Mouse (Mus musculus): ENCODE data around the gene Zfyve1.

The Zfyve1 gene

DNA sequence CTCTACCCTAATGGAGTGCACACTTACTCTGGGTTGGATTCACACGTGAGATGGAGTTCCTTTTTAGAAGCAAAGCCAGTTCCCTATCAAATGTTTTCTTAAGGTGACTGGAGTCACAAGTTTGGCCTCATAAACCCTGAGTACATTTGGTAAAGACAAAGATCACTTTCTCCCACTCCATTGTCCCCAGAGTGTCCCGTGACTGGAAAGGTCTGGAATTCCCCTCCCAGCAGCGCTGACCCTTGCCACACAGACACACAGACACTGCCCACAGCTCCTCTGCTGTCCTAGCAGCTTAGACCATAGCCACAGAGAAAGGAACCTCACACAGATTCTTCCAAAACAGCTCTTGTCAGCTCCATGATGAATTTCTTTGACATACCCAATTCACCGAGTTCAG lies 14.9 kb downstream of the Zfyve1 start:
- DNase-seq (ENCODE audit: extremely low spot score, low read depth, low spot score), result no peak

DNA sequence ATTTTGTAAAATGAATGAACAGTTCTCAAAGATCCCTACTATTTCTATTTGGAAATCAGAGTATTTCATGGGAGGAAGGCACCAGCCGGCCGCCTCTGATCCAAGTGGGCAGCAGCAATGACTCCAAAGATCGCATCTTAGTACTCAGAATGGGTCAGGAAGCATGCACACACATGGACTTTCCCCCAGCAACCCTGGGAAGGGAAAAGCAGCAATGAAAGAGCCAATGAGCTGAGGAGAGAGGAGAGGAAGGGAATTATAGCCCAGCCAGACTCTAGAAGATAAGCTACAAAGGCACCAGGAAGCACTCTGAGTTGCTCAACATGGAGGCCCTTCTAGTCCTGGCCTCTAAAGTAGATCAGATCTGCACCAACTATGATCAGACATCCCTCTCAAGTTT lies 16.7 kb downstream of the Zfyve1 start:
- DNase-seq (ENCODE audit: extremely low spot score, low read depth, low spot score), result no peak

DNA sequence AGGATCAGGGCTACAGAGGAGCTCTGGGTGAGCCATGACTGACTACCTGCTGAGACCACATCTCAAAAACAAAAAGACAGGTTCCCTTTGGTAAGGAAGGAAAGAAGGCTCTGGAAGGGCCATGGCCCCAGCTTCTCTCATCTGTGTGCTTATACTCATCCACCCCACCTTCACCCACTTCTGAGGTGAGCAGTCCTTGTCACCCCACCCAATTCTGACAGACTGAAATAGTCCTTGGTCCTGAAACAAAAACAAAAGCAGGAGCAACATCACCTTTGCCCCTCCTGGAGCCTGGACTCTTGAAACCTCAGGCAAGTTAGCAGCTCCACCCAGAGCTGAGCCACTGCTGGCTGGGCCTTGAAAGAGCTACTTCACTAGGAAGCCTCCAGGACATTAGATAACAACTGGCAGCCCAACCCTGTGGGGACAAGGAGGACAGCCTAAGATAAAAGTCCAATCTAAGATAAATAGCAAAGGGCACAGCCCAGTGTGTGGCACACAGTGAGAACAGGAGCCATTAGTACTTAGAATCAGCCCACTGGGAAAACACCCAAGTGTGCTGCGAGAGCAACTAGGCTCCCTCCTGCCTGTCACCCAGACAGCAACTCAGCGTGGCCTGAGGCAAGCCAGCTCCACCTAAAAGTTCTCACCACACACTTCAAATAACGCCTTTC lies 18.0 kb downstream of the Zfyve1 start:
- DNase-seq (ENCODE audit: extremely low spot score, low read depth, low spot score), result no peak

DNA sequence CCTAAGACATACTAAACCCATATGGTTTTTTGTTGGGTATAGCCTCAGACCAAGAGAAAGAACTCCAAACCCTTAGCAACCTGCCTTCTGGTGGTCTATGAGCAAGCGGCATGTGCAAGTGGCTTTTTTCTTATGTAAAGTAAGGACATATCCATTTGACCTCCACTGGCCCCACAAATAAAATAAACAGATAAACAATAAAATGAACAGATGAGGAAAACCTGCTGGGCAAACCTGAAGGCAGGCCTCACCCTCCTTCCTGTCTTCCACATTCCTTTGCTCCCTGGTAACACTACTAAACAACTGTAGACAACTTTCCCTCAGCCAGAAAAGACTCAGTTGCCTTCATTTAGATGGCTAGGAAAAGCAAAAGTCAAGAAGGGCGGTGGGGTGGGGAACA lies 18.7 kb downstream of the Zfyve1 start:
- DNase-seq (ENCODE audit: extremely low spot score, low read depth, low spot score), result no peak

DNA sequence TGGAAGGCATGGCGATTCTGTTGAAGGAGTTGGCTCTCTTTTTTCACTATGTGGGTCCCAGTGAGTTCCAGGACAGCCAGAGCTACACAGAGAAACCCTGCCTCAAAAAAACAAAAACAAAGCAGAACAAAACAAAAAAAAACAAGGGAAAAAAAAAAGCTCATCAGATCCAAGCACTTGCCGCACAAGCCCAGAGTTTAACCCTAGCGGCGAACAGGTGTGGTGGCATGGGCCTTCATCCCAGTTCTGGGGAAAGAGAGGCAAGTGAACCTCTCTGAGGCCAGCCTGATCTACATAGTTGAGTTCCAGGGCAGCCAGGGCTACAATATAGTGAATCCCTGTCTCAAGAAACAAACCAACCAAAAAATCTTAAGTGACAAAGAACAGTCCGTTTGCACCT lies 19.6 kb downstream of the Zfyve1 start:
- no peak for DNase-seq (ENCODE audit: extremely low spot score, low read depth, low spot score)

DNA sequence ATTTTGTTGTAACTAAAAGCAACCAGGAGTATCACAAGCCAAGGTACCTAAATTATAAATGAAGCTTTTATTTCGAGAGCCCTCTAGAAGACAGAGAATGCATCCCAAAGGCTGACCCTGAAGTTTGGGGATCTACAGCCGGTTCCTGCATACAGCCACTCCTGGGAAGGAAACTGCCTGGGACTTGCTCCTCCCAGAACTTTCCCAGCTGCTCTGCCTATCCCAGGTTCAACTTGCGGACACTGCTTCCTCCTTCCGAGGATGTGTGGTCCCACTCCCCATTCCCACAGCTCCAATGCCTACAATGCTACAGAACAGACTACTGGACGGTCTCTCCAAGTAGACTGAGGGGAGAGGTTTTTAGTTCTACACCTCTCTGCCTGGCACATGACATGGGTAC lies 24.3 kb downstream of the Zfyve1 start:
- DNase-seq (ENCODE audit: extremely low spot score, low read depth, low spot score), result no peak

DNA sequence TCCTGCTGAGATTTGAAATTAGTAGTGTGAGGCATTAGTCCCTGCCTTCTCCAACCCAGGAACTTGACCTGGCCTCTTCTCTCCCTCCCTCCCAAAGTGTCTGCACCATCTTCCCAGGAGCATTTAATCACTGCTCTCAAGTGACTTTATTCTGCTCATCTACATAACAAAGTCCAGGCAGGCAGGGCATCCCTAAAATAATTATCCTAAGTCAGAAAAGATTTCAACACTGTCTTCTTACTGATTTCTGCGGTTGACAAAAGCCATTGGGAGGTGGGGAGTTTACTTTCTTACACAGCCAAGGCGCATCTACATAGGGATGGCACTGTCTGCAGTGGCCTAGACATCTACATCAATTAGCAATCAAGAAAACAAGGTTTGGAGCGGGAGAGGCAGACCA lies 27.2 kb downstream of the Zfyve1 start:
- no peak for DNase-seq (ENCODE audit: extremely low spot score, low read depth, low spot score)

DNA sequence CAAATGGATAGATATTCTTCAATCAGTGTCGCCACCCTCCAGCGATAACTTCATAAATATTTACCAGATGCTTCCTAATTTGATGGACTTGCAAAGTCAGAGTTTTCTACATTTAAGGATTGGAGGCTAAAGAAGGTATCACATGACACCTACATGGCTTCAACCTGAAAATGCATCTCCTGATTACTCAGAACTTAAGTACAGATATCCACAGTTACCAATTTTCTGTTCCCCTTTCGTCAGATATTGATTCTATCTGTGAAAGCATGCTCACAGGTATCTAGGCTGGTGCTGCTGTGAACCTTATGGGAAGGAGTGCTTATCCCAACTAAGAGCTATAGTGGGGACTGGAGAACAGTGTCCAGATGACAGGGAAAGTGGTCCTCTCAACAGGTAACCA lies 34.4 kb downstream of the Zfyve1 start:
- DNase-seq (ENCODE audit: extremely low spot score, low read depth, low spot score), result no peak

DNA sequence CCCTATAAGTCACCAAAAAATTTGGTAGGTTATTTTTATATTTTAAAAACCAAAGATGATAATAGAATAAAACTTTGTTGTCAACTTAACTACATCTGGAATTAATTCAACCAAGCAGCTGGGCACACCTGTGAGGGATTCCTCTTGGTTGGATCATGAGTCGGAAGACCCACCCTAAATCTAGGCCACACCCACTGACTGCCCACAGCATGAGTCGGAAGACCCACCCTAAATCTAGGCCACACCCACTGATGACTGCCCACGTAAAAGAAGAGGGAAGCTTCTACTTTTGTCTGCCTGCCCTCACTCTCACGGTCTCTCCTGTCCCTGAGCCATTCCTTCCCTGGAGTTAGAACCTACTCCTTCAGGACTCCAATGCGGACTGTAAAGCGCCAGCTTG lies 36.8 kb downstream of the Zfyve1 start:
- no peak for DNase-seq (ENCODE audit: extremely low spot score, low read depth, low spot score)

DNA sequence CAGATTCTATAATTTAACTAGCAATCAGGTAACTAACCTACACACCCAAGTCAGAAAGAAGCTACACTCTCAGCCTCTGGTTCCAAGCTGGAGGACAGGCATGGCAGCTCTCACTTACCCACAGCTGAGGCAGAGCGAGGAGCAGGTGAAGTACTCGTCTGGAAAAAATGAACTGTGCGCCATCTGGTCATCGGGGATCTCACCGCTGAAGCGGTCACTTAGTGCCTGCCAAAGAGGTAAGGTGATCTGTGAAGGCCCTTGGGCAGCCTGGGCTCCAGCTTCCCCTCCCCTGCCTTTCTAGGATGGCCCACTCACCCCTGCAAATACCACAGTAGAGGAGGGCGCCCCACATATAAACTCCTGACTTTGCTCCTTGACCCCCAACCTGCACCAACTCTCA lies 38.5 kb downstream of the Zfyve1 start:
- DNase-seq (ENCODE audit: extremely low spot score, low read depth, low spot score), result no peak

DNA sequence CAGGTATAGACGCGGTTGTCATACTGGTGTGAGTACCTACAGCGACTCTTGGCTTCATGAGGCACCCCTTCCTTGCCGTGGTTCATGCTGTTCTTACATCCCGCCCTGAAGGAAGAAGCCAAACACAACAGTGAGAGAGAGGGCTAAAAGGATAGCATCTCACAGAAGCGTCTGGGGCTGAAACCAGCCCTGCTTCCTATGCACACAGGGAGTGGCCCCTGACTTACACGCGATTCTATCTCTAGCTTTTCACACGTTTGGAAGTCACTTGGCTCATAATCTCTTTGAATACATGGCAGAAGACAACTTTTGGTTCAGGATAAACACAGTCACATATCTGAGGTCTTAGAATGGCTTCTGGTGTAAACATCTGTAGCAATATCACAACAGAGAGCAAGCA lies 41.4 kb downstream of the Zfyve1 start:
- DNase-seq (ENCODE audit: extremely low spot score, low read depth, low spot score), result no peak

DNA sequence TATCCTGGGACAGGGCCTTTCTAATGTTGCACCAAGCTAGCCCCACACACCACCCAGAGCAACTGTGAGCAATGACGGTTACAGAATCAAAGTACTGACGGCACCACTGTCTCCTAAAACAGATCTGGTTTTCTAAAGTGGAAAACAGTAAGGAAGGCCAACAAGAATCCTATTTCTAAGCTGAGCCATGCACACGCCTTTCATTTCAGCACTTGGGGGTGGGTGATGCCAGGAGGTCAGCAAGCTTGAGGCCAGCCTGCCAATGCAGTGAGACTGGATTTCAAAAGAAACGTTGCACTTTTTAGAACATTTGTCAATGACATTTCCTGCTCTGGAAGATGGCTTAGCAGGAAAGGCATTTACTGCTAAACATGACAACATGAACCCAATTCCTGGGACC lies 43.2 kb downstream of the Zfyve1 start:
- DNase-seq (ENCODE audit: extremely low spot score, low read depth, low spot score), result no peak

DNA sequence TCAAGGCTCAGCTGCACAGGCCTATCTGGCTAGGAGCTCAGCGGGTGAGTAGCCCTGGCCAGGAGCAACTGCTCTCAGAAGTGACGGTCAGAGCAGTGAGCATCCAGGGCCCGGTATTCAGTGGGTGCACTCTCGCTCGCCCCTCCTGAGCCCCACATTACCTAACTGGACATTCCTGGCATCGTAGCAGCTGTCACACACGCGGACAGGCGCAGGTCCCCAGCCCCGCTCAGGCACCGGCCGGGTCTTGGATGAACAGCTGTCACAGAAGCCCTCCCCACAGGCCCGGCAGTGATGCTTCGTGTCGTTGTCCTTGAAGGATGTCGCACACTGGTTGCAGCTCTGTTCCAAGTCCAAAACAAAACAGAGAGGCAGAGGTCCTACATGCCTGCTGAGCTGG lies 45.7 kb downstream of the Zfyve1 start:
- DNase-seq (ENCODE audit: extremely low spot score, low read depth, low spot score), result no peak

DNA sequence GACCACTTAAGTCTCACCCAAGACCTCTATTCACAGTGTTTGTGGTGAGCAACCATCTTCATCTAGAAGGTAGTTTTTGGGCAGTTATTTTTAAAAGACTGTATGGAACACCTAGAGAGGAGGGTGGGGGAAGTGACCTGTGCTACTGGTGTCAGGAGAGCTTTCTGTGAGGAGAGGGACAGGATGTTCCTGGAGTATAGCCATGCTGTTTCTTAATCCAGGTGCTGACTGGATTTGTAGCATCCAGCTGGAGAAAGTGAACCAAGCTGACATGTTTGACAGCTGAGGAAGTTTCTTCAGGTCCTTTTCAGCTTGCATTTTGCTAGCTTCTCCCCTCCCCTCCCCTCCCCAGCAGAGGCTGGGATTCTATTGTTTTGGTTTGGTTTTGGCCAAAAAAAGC lies 52.2 kb downstream of the Zfyve1 start:
- DNase-seq (ENCODE audit: extremely low spot score, low read depth, low spot score), result no peak

DNA sequence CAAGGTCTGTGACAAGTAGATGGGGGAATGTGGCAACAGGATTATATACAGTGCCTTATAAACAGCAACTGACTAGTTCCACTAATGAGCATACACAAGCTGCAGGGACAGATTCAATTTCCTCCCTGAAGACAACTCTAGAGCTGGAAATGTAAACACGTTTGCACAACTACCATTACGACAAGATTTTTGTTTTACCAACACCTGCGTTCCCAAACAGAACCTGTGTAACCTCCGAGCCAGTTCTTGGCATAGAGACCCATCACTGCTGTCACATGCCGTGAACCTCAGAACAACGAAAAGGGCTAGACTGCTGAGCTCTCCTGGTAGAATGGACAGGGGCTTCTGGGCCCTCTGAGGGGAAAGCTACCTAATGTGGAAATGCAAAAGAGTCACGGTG lies 53.0 kb downstream of the Zfyve1 start:
- no peak for DNase-seq (ENCODE audit: extremely low spot score, low read depth, low spot score)

DNA sequence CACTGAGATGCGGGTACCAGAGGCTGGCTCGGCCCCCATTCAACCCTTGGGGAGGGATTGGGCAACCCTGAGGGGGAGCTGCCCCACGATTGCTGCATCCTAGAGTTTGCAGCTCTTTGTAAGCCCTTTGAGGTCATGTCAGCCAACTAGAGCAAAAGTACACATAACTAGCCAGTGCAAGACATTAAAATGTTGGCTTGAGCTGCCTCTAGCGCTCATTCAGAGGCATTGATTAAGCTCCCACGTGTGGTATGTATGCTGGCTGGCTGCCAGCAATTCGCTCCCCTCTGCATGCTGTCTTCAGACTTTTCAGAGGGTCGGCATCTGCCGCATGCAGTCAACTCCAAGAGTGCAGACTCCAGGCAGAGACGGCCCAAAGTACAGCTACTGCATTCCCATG lies 61.0 kb downstream of the Zfyve1 start:
- no peak for DNase-seq (ENCODE audit: extremely low spot score, low read depth, low spot score)

DNA sequence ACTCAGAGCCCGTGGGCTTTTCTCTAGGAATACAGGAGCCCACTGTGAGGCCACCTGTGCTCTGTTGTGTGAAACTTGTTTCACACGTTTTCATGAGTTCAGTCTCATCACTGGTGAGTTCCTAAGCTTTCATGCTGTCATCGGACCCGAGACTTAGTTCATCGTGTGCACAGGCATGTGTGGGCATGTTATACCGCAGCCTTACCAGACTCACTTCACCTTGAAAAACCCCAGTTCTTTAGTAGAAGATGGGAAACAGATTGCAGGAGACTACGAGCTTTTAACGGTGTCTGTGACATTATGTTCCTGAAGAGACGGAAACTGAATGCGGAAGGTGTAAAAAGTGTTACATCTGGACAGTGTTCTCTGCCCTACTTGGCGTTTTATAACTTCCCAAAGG lies 61.6 kb downstream of the Zfyve1 start:
- DNase-seq (ENCODE audit: extremely low spot score, low read depth, low spot score), result no peak

DNA sequence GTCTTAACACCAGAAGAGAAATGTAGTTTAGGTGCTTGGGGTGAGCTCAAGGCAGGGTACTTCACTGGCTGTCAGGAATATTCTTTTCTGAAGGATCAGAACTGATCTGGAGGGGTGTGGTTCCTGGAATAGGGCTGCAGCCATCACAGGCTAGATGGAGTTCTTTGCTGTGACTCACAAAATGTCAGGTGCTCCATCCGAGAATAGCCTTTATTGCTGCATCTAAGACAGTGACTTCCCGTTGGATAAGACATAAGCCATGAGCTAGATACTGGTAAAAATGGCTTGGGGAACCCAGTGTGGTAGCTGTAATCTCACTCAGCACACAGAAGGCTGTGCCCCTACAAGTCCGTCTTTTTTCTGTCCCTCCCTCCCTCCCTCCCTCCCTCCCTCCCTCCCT lies 62.8 kb downstream of the Zfyve1 start:
- no peak for DNase-seq (ENCODE audit: extremely low spot score, low read depth, low spot score)

DNA sequence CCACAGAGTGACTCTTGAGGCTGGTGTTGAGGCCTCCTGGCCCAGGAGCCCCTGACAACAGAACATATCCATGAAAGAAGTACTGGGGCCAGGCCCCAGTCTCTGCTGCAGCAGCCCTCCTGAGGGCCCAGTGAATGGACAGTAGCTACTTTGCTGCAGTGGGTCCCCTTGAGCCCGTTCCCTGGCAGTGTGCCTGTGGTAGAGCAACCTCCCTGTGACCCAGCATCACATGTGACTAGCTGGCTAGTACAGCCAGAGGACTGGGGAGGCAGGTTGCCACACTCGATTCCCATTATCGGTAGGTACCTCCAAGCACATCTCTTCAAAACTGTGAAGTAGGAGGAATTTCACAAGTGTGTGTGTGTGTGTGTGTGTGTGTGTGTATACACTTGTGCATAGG lies 64.1 kb downstream of the Zfyve1 start:
- DNase-seq (ENCODE audit: extremely low spot score, low read depth, low spot score), result no peak

DNA sequence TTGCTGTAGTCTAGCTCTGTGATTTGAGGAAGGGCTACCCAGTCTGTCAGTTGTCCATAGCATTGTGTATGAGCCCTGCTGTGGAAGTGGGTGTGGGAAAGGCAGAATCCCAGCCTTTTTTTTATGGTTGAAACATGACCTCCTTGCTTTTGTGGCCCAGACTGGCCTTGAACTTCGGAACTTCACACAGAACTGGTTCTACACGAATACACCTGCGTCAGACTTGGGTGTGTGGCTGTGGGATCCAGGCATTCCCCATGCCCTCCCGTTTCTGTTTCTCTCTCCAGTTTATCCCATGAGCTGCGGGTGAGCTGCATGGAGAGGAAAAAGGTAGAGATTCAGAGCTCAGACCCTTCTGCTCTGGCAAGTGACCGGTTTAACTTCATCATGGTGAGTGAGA lies 65.0 kb downstream of the Zfyve1 start:
- DNase-seq (ENCODE audit: extremely low spot score, low read depth, low spot score), result no peak

DNA sequence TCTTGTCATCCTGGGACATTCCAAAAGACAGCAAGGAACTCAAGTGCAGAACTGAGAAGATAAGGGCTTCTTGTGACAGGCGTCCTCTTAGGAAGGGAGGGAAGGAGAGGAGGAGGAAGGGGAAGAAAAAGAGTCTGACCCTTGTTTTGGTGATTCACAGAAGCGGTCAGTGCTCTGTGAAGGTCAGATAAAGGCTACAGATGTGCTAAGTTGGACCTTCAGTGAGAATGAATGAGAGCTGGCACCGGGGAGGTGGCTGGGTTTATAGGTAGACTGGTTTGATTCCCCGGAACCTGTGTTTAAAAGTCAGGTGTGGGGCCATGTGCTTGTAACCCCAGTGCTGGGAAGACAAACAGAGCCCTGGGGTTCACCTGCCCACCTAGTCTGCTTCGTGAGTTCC lies 68.4 kb downstream of the Zfyve1 start:
- no peak for DNase-seq (ENCODE audit: extremely low spot score, low read depth, low spot score)

DNA sequence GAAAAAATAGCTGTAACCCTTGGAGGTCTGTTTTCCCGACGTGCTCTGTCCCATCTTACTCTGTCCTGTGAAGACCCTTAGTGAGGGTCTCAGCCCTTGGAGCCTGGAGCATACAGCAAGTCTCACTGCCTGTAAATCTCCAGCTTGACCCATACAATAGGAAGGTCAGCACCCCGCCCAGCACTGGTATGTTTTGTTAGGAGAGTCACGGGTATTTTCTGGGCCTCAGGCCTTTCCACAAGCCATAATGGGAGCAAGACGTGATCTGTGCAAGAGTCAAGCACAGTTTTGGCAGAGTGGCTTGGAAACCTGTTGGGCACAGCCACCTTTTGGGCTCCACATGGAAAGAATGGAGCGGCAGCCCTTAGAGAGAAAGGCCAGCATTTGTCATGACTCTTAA lies 69.2 kb downstream of the Zfyve1 start:
- no peak for DNase-seq (ENCODE audit: extremely low spot score, low read depth, low spot score)

DNA sequence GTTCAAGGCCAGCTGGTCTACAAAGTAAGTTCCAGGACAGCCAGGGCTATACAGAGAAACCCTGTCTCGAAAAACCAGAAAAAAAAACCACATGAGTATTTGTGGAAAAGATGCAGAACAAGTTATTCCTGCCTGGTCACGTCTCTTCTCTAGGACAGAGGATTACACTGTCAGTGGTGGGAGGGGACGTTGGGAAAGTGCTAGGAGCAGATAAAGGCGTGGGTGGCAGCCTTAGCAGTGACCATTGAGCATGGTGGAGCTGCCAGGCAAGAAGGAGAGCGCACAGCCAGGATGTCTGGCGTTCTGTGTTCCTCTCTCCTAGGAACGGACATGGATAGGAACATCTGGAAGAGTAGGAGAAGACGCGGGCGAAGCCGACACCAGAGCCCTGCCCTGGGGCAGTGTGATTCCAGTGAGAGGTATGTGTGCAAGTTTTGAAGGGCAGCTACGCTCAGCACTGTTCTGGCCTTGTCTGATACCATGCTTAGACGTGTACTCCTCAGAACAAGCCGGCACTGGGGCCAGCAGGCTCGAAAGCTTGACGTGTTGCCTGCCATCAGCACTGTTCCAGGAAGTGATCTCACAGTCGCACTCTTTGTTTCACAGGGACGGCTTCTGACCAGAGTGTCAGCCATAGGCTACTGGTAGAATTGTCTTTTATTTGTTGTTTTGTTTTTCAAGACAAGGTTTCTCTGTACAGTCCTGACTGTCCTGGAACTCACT lies 71.0 kb downstream of the Zfyve1 start:
- no peak for DNase-seq (ENCODE audit: extremely low spot score, low read depth, low spot score)

Measured in hindlimb bud, embryonic 11.5 days (tissue).